Mouse (Mus musculus) C2C12 (cell line): ENCODE results near the gene Mrpl34.

Experiments used
- CEBPB ChIP-seq: IDR thresholded peaks from one replicate; pipeline ENCODE4 v1.6.1; 2011; ENCODE audit warnings: low read depth, mild to moderate bottlenecking, control low read depth, moderate library complexity
- CTCF ChIP-seq: IDR thresholded peaks from one replicate; pipeline ENCODE4 v1.5.1; 2011; ENCODE audit not compliant: control insufficient read depth, insufficient read depth, insufficient read length
- FOSL1 ChIP-seq: IDR thresholded peaks from one replicate; pipeline ENCODE4 v1.8.0; 2011; ENCODE audit warnings: mild to moderate bottlenecking, low read length; ENCODE audit not compliant: poor library complexity, insufficient read depth, severe bottlenecking
- MAX ChIP-seq: IDR thresholded peaks from one replicate; pipeline ENCODE4 v1.6.1; 2011; ENCODE audit warnings: mild to moderate bottlenecking, control low read depth
- MYOG ChIP-seq: IDR thresholded peaks from one replicate; pipeline ENCODE4 v1.6.1; 2011; ENCODE audit not compliant: control insufficient read depth, insufficient read length; ENCODE audit errors: extremely low read depth
- USF1 ChIP-seq: IDR thresholded peaks from one replicate; pipeline ENCODE4 v1.6.1; 2011; ENCODE audit warnings: low read depth, mild to moderate bottlenecking, control low read depth, moderate library complexity

DNA sequence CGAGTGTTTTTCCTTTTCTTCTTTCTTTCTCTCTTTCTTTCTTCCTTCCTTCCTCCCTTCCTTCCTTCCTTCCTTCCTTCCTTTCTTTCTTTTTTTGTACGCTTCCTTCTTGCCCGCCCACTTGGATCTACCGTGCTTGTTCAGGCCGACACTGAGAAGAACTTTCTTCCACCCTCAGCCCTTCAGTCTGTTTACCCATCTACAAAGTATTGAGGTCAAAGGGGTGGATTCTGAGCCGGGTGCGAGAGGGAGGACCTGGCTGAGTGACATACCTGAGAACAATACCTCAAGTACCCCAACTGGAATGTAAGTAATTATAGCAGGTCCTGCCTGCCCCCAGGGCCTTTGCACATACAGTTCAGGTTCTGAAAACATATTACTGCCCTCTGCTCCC is 21.4 kb downstream of the Mrpl34 start:
- TF ChIP-seq CTCF (no peak), FOSL1 (no peak), USF1 (no peak), MAX (no peak), MYOG (no peak), CEBPB (no peak)
